Mouse (Mus musculus) megakaryocyte, embryonic 14.5 days (primary cell): ENCODE results near the gene Mga.

Experiments used
- FLI1 ChIP-seq: IDR thresholded peaks from 2 replicates; pipeline ENCODE4 v1.6.1; 2012; ENCODE audit warnings: low read length, inconsistent platforms, mixed read lengths
- GATA1 ChIP-seq: IDR thresholded peaks from 3 replicates; pipeline ENCODE4 v1.6.1; 2012; ENCODE audit warnings: mixed read lengths, low read length, inconsistent platforms, borderline replicate concordance

GRCm38 (mm10) chr2:119999731-120000130 is 102.7 kb downstream of the Mga start:
- no peak for TF ChIP-seq FLI1
- TF ChIP-seq GATA1 = no peak
